Mouse (Mus musculus) layer of hippocampus, postnatal 25 days (tissue): ENCODE data around the gene Ptprn2. TPM values are rescaled to one million over a fixed set of nuclear protein-coding genes. Genes with fewer than 3 reads are reported as not detected.

Experiments
- DNase-seq, 2 experiments: peaks; one replicate each; pipeline ENCODE4 v3.0.0; 2022; ENCODE audit warnings: mixed read lengths in 2 of 2, low spot score in 1 of 2; ENCODE audit errors: extremely low spot score in 1 of 2
- total RNA-seq, 2 experiments: library from RNA; stranded (reverse); gene quantifications; 2 replicates each; pipeline ENCODE4 v1.2.3; 2021

Gene Ptprn2
- total RNA-seq, 2 experiments from 2014 or later: 303 to 317 TPM

DNA sequence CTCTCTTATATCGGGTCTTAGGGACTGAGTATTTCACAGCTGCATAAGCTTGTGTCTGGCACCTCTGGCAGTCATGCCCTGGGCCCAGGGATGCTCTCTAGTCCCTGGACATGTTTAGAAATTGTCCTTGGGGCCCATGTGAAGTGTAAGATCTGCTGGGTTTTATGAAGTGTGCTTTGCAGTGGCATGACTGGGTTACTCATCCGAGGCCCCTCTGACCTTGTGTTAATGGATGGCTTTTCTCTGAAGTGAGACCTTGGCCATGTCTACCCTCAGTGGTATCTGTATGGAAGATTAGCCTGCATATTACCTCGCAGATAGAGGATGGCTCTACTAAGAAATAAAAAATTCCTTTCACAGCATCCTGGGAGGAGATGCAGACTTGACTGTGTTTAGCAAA lies 464.2 kb downstream of the Ptprn2 start:
- no peak for DNase-seq

DNA sequence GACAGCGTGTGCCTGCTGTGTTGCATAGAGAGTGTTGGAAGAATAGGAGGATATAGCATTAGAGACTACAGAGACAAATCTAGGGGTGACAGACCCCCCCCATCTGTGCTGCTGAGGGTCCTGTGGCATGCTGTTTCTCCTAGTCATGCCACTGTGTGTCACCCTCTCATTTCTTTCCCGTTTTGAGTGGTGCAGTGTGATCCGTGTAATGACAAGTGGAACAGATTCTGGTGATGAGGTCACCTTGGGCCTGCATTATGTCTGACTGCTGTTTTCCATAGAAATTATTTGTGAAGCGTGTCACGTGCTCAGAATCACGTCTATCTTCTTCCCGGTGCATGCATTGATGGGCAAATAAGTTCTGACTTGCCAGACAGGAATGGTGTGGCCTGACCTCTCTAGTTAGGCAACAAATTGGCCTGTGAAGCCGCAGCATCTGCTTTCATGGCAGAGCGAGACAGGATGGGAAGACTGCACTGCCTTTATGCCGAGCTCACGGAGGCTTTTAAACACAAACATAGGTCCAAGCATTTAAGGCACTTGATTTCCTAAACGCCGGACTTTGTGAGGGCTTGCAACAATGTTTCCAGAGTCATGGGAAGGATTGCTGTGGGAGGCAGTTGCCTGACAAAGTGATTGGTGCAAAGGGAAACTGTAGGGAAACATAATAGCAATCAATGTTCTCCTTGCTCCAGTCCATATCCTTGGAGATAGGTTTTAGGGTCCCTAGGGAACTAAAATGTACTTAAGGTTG lies 467.1 kb downstream of the Ptprn2 start:
- DNase-seq: no peak

DNA sequence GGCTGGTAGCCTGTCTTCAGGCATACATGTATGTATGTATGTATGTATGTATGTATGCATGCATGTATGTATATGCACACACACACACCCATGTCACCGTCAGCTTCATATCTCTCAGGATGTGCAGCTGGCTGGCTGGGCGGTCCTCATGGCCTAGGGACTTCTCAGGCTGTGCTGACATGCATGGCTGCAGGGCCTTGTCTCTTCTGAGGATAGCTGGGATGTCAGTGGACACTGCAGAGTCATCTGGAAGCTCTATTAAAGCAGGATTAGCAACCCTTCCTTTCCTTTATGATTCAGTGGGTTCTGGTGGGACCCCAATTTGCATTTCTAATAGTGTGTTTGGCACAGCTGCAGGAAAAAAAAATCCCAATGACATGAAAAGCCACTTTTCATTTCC lies 473.6 kb downstream of the Ptprn2 start:
- DNase-seq: no peak

DNA sequence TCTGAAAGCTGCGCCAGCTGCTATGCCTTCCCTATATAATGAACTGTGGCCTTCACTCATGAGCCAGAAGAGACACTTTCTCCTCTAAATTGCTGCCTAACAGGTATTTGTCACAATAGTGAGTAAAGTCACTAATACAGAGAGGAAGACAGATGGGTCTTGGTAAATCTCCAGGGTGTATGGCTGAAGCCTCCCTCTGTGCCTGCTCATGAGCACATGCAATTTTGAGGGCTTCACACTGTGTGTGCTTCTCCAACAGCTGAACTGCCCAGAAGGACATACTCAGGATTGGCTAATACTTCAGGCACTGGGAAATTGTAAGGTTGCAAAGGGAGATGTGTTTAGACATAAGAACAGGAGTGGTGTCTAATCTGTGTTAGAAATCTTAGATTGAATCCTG lies 478.4 kb downstream of the Ptprn2 start:
- DNase-seq: no peak

DNA sequence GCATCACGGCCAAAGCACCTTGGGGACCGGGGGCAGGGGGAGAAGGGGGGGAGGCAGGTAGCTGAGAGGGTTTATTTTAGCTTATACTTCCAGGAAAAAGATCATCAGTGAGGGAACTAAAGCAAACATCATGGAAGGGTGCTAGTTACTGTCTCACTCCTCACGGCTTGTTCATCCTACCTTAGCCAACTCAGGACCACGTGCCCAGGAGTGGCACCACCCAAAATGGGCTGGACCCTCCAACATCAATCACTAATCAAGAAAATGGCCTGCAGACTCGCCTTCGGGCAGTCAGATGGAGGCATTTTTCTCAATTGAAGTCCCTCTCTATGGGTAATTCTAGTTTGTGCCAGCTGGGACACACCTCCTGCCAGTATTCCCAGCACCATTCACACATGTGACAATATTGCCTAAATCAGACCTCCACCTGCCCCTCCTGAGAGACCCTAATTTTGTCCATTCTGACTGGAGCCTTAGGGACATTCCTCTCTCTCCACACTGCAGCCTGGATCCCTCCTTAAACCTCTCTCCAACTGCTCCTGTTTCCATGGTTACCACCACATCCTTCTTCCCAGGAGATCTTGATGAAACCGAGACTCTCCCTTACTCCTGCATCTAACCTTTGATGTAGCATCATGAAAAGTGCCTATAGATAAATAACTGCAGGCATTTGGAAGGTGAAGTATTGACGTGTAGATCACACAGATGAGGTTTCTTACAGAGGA lies 482.9 kb downstream of the Ptprn2 start:
- DNase-seq: no peak

DNA sequence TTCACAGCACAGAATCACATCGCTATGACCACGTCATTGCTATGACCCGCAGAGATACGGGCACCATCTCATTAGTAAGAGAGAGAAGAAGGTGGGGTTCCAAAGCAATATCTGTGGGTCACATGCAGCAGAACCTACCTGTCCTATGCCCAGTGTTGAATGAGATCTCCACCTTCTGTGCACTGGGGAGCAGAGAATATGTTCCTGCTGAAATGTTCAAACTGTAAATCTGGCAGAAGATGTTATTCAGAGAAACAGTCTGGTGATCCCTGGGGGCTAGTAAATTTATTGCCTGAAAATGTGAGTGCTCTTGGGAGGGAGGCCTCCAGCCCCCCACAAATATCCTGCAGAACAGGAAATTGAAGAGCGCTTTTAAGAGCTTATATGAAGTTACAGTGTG lies 490.0 kb downstream of the Ptprn2 start:
- no peak for DNase-seq

DNA sequence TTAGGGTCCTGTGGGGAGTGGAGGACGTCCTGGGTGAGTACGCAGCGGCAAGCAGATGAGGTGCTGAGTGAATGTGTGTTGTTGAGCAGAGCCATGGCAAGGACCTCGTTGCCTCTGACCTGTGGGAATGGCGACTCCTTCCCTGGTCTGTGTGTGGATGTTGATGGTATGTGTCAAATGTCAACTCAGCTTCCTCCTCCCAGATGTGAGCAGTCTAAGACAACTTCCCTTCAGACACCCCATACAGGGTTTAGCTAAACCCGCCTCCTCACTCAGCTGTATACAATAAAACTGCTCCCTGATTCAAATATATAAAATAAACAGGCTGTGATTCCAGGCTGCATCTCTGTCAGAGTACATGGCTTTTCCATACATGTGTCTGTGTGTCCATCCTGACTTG lies 491.5 kb downstream of the Ptprn2 start:
- DNase-seq: no peak

DNA sequence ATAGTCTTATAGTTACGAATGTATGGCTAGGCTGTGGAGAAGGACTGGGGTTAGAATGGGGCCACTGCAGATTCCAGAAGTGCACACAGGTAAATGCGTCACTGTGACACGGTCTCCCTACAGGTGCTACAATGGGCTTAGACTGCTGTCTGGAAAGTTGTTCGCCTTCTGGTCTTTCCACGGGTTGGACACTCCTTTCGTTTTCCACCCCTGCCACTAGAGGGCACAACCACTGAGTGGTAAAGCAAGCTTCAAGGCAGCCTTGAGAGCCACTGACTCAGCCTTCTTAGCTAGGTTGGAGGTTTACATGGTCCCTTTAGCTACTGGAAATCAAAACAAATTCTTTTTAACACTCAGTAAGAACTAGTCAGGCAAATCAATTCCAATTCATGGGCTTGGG lies 492.7 kb downstream of the Ptprn2 start:
- peak; percentile 4 to 11 for DNase-seq

DNA sequence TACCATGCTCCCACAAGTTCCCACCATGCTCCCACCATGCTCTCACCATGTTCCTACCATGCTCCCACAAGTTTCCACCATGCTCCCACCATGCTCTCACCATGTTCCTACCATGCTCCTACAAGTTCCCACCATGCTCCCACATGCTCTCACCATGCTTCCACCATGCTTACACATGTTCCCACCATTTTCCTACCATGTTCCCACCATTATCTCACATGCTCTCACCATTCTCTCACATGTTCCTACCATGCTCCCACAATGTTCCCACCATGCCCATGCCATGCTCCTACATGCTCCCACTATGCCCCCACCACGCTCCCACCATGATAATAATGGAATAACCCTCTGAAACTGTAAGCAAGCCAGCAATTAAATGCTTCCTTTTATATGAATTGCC lies 495.8 kb downstream of the Ptprn2 start:
- DNase-seq: no peak

DNA sequence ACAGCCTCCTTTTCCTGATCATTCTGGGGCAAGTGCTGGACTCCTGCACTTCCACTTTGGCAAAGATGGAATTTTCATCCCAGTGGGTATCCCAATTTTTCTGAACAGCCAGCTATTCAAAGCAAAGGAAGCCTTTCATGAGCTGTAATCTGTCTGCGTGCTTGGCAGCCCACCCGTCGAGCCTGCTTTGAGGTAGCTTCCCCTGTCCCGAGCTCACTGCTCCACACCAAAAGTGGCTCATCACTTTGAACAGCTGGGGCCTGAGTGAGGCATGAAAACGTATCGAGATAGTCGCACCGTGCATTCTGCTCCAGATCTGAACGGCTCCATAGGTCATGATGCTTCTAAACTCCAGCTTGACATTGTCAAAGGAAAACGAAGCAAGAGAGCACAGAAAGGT lies 503.6 kb downstream of the Ptprn2 start:
- no peak for DNase-seq

DNA sequence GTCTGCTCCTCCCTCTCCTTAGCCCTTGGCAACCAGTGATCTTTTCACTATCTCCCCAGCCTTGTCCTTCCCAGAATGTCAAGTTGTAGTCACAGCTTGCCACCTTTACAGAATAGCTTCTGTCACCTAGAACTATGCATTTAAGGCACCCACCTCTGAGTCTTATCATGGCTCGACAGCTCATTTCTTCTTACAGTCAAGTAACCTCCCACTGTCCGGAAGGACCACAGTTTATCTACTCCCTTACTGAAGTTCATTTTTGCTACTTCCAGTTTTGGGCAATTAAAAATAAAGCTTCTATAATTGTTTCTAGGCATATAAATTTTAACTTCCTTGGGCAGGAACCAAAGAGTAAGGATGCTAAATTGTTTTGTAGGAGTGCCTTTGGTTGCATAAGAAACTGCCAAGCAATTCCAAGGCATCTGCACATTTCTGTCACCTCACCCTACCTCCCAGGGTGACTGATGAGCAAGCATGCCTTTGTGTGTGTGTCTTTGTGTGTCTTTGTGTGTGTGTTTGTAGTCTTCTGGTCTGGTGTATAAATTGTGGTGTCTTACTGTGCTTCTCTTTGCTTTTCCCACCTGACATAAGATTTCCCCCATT lies 516.1 kb downstream of the Ptprn2 start:
- no peak for DNase-seq

DNA sequence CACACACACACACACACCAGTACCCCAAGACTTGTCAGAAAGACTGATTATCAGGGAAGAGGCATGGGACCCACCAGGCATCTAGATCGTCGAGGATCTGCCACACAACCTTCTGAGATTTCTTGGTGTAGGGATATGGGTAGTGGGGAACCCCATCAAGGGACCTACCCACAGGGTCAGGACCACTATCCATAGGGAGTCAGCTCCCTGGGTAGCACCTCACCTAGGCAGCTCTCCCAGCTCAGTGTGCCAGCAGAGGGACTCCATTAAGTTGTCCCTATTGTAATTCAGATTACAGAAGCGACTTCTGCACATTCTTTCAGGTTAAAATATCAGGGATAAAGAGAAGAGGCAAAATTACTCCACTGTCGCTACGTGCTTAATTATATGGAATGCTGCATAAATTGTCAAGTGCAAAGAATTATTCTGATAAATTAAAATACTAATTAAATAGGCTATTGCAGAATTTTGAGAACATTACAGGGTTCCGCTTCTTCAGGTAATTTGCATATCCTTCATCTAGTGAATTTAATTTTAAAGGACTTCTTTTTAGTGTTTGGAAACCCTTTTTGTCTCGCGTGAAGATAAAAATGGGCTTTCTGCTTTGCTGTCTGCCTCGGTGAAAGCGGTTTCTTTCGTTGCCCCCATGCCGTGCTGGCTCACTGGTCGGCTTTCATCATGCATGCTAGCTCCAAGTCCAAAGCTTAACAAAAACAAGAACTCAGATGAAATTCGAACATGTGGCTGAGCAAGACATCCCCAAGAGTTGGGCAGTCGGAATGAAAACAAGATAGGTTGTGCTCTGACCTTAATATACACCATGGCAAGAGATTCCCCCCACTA lies 531.5 kb downstream of the Ptprn2 start:
- no peak for DNase-seq

DNA sequence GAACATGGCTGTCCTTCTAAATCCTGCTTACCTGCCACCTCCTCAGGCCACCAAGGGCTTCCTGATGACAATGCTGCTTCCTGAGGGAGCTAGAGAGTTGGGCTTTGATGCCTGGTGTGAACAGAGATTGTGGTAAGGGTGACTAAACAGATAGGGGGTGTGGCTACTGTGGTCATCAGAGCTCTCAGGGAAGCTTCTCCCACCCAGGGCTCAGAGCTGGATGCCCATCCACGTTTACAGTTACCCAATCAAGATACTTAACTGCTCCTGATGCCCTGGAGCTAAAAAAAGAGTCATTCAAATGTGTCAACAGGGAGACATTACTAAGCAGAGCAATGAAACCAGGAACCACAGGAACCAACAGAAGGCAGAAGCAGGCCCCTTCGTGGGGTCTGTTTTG lies 532.4 kb downstream of the Ptprn2 start:
- no peak for DNase-seq

DNA sequence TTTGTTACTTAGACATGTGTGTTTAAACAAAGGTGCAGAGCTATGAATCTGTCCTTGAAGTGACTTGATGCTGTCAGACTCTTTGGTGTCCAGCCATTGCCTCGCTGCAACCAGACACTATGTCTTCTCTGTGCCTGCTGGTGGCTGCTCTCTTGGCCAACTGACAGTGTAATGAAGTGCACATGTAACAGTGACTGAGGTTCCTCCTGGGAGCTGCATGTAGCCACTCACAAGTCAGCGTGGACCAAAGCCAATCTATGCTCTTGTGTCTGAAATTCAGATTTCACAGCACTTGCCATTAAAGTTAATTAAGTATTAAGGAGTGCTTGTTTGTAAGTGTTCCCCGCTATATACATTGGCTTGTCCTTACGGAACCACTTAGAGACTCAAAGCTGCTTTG lies 537.7 kb downstream of the Ptprn2 start:
- no peak for DNase-seq

DNA sequence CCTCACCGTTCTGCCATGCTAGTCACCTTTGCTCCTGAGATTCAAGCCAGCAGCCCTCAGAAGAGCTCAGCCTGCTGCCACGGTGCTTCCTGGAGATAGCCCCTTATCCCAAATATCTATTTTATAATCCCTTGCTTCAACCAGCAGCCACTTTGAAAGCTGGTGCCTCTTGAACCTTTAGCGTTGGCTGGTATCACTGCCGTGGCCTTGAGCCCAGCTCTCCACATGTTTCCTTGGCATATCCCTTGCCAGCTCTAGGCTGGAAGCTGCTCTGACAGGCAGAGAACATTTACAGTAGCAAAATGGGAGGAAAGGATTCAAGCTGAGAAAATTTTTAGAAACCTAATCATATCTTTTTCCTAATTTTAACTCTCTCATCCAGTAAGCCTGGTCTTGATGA lies 539.4 kb downstream of the Ptprn2 start:
- no peak for DNase-seq

DNA sequence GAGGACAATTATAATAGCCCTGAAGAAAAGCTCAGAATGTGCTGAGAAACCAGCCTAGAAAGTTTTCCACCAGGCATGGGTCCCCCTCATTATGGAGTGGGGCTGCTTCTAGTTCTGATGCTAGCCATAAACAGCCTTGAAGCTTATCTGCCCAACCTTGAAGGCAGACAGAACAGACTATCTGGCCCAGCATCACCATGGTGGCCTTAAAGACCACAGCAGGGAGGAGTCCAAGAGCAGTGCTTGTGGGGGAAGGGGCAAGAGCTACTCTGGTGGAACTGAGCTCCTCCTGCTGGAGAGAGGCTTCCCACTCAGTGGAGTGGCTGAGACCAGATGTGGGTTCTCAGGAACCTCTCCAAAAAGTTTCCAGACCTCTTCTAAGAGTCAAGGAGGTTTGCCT lies 540.2 kb downstream of the Ptprn2 start:
- DNase-seq: no peak

DNA sequence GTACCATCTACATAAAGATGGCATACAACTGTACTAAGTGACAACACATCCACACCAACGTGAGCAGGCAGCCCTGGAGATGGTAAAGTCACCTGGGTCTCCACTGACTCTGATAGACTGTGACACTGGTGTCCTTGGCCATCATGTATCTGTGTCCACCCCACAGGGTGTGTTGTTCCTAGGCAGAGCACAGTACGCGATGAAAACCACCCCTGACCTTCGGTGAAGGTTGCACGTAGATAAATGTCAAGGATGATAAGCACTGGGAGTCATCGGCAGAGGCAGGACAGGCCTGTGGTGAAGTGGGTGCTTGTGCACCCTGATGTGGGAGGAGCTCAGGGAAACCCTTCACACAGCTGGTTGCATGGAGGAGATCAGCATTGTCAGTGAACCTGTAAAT lies 541.8 kb downstream of the Ptprn2 start:
- no peak for DNase-seq

DNA sequence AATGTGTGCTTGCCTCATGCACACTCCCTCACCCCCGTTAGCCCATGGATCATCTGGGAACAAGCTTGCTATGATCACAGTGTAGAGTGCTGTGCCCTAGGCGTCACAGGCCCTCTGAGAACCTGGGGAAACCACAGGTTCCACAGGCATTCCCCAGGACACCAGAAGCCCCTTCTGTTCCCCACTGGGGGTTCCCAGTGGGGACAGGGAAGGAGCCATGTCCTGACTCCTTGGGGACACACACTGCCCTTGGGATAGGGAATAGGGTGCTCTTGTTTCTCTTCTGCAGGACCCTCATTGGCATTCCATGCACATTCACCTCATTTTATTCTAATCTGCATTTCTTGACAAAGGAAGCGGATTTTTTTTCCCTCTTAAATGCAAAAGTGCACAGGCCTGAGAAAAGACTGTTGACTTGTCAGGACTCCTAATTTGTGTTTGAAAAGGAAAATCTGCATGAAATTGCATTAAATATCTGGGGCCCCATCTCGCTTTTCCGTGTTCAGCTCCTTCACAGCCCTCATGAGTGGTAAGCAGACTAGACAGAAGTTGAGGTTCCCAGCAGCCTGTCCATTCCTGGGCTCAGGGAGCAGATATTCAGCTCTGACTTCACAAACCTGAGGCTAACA lies 542.9 kb downstream of the Ptprn2 start:
- DNase-seq: no peak

DNA sequence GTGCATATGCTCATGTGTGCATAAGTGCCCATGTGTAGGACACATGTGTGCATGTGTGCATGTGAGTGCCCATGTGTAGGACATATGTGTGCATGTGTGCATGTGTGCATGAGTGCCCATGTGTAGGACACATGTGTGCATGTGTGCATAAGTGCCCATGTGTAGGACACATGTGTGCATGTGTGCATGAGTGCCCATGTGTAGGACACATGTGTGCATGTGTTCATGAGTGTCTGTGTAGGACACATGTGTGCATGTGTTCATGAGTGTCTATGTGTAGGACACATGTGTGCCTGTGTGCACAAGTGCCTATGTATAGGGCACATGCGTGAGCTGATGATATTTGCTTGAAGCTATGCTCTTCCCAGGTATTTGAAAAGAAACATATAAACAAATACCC lies 547.7 kb downstream of the Ptprn2 start:
- no peak for DNase-seq

DNA sequence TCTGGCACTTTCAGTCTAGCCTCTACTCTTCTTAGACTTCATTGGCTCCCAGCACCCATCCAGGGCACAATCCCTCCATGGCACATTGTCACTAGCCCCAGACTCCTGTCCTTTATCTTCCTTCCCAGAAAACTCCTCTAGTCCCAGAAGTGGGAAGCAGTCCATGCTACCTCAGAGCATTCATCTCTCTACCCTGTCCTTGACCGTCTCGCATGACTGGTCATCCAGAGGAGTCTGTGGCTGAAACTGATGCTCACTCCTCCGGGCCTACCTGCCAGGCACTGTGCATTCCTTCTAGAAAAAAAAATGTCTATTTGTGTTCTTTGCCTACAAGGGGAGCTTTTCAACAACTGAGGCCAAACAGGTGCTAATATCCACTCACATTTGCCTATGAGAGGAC lies 549.0 kb downstream of the Ptprn2 start:
- no peak for DNase-seq
